Mouse (Mus musculus): ENCODE measurements around the gene Gpr182. TPM values are rescaled to one million over a fixed set of nuclear protein-coding genes. Genes with fewer than 3 reads are reported as not detected.

Gene Gpr182
- polyA plus RNA-seq, 1 experiment from 2014 or later: 1.2 TPM

DNA sequence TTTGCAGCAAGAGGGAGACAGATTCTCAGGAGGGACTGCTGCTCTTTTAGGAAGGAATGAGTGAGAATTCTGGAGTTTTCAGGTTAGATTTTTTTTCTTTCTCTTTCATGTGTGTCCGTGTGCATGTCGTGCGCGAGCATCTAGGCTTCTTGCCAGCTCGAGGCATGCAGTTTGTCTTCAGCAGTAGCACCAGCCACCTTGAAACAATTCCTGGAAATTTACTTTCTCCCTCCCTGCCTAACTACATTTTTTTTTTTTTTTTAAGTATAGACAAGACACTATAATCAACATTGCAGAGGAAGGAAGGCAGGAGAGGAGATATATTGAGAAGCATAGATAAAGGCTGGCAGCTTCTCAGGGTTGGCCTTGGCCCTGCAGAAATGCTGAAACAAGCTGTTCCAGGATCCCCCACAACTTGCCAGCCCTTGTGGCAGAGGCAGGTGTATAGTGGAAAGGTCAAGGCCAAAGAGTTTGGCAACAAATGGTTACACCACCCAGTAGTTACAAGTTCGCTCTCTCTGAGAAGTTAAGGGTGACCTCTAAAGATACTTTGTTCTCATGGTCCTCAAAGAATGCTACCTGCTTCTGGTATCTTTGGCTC is 3.1 kb upstream of the Gpr182 start:
- WGBS: 71% methylated on average over 6 of the region's 6 CpGs
- TF ChIP-seq CTCF (IDR thresholded peaks at IDR 0.05; ENCODE audit: low read depth): no peak
- no peak overlapping the region for H3K27ac ChIP-seq (ENCODE audit: low read depth, low read length)
- no peak for ATAC-seq
- H3K4me3 ChIP-seq (ENCODE audit: low read depth, low read length): no peak overlapping the region
- no peaks in the 10 kb centered on the region for H3K9me3 ChIP-seq (ENCODE audit: control insufficient read depth)
- no peaks in the 10 kb centered on the region for H3K36me3 ChIP-seq (ENCODE audit: control insufficient read depth, insufficient read depth)
- no peak overlapping the region for H3K4me2 ChIP-seq (replicated peaks; ENCODE audit: low read depth)
- H3K4me1 ChIP-seq (replicated peaks; ENCODE audit: control insufficient read depth, insufficient read depth, low read length): no peaks in the 10 kb centered on the region; the same call in 1 of the 2 replicates
- no peaks in the 10 kb centered on the region for H3K27me3 ChIP-seq (replicated peaks; ENCODE audit: control insufficient read depth, insufficient read depth, low read length)
- no peak overlapping the region for H3K9ac ChIP-seq (ENCODE audit: low read depth, low read length)

DNA sequence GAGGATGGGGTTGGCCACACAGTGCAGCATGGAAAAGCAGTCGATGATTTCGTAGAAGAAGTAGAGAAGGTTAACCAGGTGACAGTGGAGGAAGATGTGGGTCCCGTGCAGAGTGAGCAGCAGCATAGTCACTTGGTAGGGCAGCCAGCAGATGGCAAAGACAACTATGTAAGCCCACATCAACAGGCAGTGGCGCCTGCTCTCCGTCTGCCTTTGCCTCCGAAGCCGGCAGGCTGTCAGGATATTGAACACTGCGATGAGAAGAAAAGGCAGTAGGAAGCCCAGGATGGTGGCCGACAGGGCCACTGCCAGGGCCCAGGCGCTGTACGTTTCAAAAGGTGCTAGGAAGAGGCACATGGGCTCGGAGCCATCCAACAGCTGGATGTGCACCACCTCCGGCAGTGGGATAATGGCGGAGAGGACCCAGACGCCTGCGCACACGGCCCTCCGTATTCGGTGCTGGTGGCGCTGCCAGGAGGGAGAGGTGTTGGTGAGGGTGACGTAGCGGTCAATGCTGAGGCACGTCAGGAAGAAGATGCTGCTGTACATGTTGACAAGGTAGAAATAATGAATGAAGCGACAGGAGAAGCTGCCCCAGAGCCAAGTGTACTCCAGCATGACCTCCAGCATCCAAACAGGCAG is 1.3 kb downstream of the Gpr182 start:
- Histone ChIP-seq H3K36me3 (ENCODE audit: control insufficient read depth, insufficient read depth) (peaks cover 18% of the 10 kb centered on the region), H3K9me3 (ENCODE audit: control insufficient read depth) (no peaks in the 10 kb centered on the region), H3K4me2 (replicated peaks; ENCODE audit: low read depth) (peak overlapping the region; percentile 32; the same call in 1 of the 2 replicates), H3K9ac (ENCODE audit: low read depth, low read length) (no peak overlapping the region), H3K4me3 (ENCODE audit: low read depth, low read length) (no peak overlapping the region), H3K27ac (ENCODE audit: low read depth, low read length) (no peak overlapping the region), H3K4me1 (replicated peaks; ENCODE audit: control insufficient read depth, insufficient read depth, low read length) (0 out of 2 replicates have a peak, but pooled peaks cover 8% of the 10 kb centered on the region), H3K27me3 (replicated peaks; ENCODE audit: control insufficient read depth, insufficient read depth, low read length) (no peaks in the 10 kb centered on the region)
- 62% methylated on average over 24 of the region's 24 CpGs for WGBS
- ATAC-seq: no peak
- TF ChIP-seq CTCF (IDR thresholded peaks at IDR 0.05; ENCODE audit: low read depth): no peak

GRCm38 (mm10) chr10:127748847-127749612 is 2.5 kb downstream of the Gpr182 start:
- TF ChIP-seq CTCF (IDR thresholded peaks at IDR 0.05; ENCODE audit: low read depth): no peak
- H3K9me3 ChIP-seq (ENCODE audit: control insufficient read depth): no peaks in the 10 kb centered on the region
- H3K27ac ChIP-seq (ENCODE audit: low read depth, low read length): no peak overlapping the region
- no peak overlapping the region for H3K4me3 ChIP-seq (ENCODE audit: low read depth, low read length)
- 11% methylated on average over 8 of the region's 8 CpGs for WGBS
- peaks cover 28% of the 10 kb centered on the region for H3K36me3 ChIP-seq (ENCODE audit: control insufficient read depth, insufficient read depth)
- H3K4me1 ChIP-seq (replicated peaks; ENCODE audit: control insufficient read depth, insufficient read depth, low read length): 0 out of 2 replicates have a peak, but pooled peaks cover 8% of the 10 kb centered on the region
- H3K27me3 ChIP-seq (replicated peaks; ENCODE audit: control insufficient read depth, insufficient read depth, low read length): no peaks in the 10 kb centered on the region
- no peak overlapping the region for H3K9ac ChIP-seq (ENCODE audit: low read depth, low read length)
- H3K4me2 ChIP-seq (replicated peaks; ENCODE audit: low read depth): no peak overlapping the region
- ATAC-seq: 0 out of 2 replicates have a peak, but pooled peaks have one; percentile 4

DNA sequence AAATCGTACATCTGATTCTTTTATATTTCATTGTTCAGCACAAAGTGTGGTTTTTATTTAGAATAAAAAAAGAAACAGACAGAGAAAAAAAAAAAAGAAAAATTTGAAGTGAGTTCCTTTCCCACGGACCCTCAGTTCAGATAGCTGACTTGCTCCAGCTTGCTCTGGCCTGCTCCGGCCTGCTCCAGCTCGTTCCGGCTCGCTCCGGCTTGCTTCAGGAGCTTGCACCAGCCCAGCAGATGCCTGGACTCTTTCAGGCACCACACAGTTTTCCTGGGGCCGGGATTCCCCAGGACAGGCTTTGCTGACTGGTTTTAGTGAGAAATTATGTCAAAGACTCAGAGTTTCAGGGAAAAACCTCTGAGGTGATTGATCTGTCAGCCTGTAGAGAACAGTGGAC is 4.3 kb downstream of the Gpr182 start:
- H3K27me3 ChIP-seq (replicated peaks; ENCODE audit: control insufficient read depth, insufficient read depth, low read length): no peaks in the 10 kb centered on the region
- H3K27ac ChIP-seq (ENCODE audit: low read depth, low read length): no peak overlapping the region
- H3K36me3 ChIP-seq (ENCODE audit: control insufficient read depth, insufficient read depth): peaks cover 46% of the 10 kb centered on the region
- H3K9me3 ChIP-seq (ENCODE audit: control insufficient read depth): no peaks in the 10 kb centered on the region
- no peak for ATAC-seq
- H3K4me1 ChIP-seq (replicated peaks; ENCODE audit: control insufficient read depth, insufficient read depth, low read length): 0 out of 2 replicates have a peak, but pooled peaks cover 8% of the 10 kb centered on the region
- no peak overlapping the region for H3K4me2 ChIP-seq (replicated peaks; ENCODE audit: low read depth)
- 91% methylated on average over 8 of the region's 8 CpGs for WGBS
- no peak overlapping the region for H3K4me3 ChIP-seq (ENCODE audit: low read depth, low read length)
- H3K9ac ChIP-seq (ENCODE audit: low read depth, low read length): no peak overlapping the region
- no peak for TF ChIP-seq CTCF (IDR thresholded peaks at IDR 0.05; ENCODE audit: low read depth)

GRCm38 (mm10) chr10:127745886-127746285 is 5.6 kb downstream of the Gpr182 start:
- Histone ChIP-seq H3K27ac (ENCODE audit: low read depth, low read length) (no peak overlapping the region), H3K4me3 (ENCODE audit: low read depth, low read length) (no peak overlapping the region), H3K9me3 (ENCODE audit: control insufficient read depth) (no peaks in the 10 kb centered on the region), H3K36me3 (ENCODE audit: control insufficient read depth, insufficient read depth) (peaks cover 58% of the 10 kb centered on the region), H3K9ac (ENCODE audit: low read depth, low read length) (no peak overlapping the region), H3K4me2 (replicated peaks; ENCODE audit: low read depth) (no peak overlapping the region), H3K4me1 (replicated peaks; ENCODE audit: control insufficient read depth, insufficient read depth, low read length) (0 out of 2 replicates have a peak, but pooled peaks cover 8% of the 10 kb centered on the region), H3K27me3 (replicated peaks; ENCODE audit: control insufficient read depth, insufficient read depth, low read length) (no peaks in the 10 kb centered on the region)
- no peak for ATAC-seq
- WGBS: 75% methylated on average over 5 of the region's 5 CpGs
- no peak for TF ChIP-seq CTCF (IDR thresholded peaks at IDR 0.05; ENCODE audit: low read depth)

- Histone ChIP-seq H3K4me2 (replicated peaks; ENCODE audit: low read depth) (no peak overlapping the region), H3K9me3 (ENCODE audit: control insufficient read depth) (no peaks in the 10 kb centered on the region), H3K36me3 (ENCODE audit: control insufficient read depth, insufficient read depth) (peaks cover 58% of the 10 kb centered on the region), H3K27ac (ENCODE audit: low read depth, low read length) (peak overlapping the region; percentile 0; the same call in 1 of the 2 replicates), H3K9ac (ENCODE audit: low read depth, low read length) (no peak overlapping the region), H3K4me3 (ENCODE audit: low read depth, low read length) (no peak overlapping the region), H3K4me1 (replicated peaks; ENCODE audit: control insufficient read depth, insufficient read depth, low read length) (0 out of 2 replicates have a peak, but pooled peaks cover 8% of the 10 kb centered on the region), H3K27me3 (replicated peaks; ENCODE audit: control insufficient read depth, insufficient read depth, low read length) (no peaks in the 10 kb centered on the region)
- TF ChIP-seq CTCF (IDR thresholded peaks at IDR 0.05; ENCODE audit: low read depth): peak; percentile 80
- 62% methylated on average over 5 of the region's 5 CpGs for WGBS
- ATAC-seq: no peak
Observed at GRCm38 (mm10) chr10:127744661-127745060, 6.9 kb downstream of the Gpr182 start.

Data from intestine, postnatal 0 days (tissue).